Mouse (Mus musculus) cortical plate, adult 2 months (tissue): ENCODE data around the gene E130114P18Rik.

Experiments
- CTCF ChIP-seq: fragments of 200-500 bp; IDR thresholded peaks from 2 replicates; pipeline ENCODE4 v1.5.1; 2011; ENCODE audit warnings: mild to moderate bottlenecking, control low read depth, low read length; ENCODE audit not compliant: insufficient read depth; ENCODE audit errors: extremely low read depth
- POLR2A ChIP-seq: fragments of 200-500 bp; IDR thresholded peaks from 2 replicates; pipeline ENCODE4 v1.6.1; 2011; ENCODE audit warnings: mild to moderate bottlenecking, low read length, control low read depth; ENCODE audit not compliant: insufficient read depth; ENCODE audit errors: extremely low read depth

DNA sequence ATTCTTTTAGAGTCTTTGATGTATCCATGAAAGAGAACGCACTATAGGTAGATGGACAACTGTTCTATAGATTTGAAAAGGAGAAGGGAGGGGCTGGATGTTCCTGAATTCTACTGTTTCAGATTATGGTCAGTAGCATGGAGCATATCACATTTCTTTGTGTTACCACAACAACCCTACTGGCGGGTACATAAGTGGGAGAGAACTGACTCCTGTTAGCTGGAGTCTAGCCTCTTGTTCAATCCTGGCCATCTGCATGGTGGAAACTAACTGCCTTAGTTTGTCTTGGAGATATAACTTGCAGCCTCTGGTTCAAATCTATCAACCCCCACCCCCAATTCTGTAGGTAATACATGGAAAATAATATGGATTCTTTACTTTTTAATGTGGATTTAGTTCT lies 4.1 kb downstream of the E130114P18Rik start:
- no peak for TF ChIP-seq CTCF
- no peak for TF ChIP-seq POLR2A
